Mouse (Mus musculus): Measurements from ENCODE around the gene Pepd.

Gene Pepd

GRCm38 (mm10) chr7:34930263-34930757 is 18.1 kb downstream of the Pepd start:
- in situ Hi-C loops (cut with MboI; ENCODE audit: unreplicated experiment in 2 of 2) = no loop called here

- in situ Hi-C loops (cut with MboI; ENCODE audit: unreplicated experiment in 2 of 2) = no loop called here
These were observed 20.5 kb downstream of the Pepd start for GRCm38 (mm10) chr7:34932631-34933030.

- in situ Hi-C loops (cut with MboI; ENCODE audit: unreplicated experiment in 2 of 2) = no loop called here
These were observed 21.0 kb downstream of the Pepd start for GRCm38 (mm10) chr7:34933142-34933541.

GRCm38 (mm10) chr7:34936347-34936746 is 24.2 kb downstream of the Pepd start:
- in situ Hi-C loops (cut with MboI; ENCODE audit: unreplicated experiment in 2 of 2) = no loop called here

GRCm38 (mm10) chr7:34938636-34939261 is 26.6 kb downstream of the Pepd start:
- in situ Hi-C loops (cut with MboI; ENCODE audit: unreplicated experiment in 2 of 2) = no loop called here

- in situ Hi-C loops (cut with MboI; ENCODE audit: unreplicated experiment in 2 of 2) = no loop called here
These were observed 27.2 kb downstream of the Pepd start for GRCm38 (mm10) chr7:34939262-34939951.

GRCm38 (mm10) chr7:34939952-34940312 is 27.8 kb downstream of the Pepd start:
- in situ Hi-C loops (cut with MboI; ENCODE audit: unreplicated experiment in 2 of 2) = no loop called here

GRCm38 (mm10) chr7:34943581-34944123 is 31.5 kb downstream of the Pepd start:
- in situ Hi-C loops (cut with MboI; ENCODE audit: unreplicated experiment in 2 of 2) = no loop called here

- in situ Hi-C loops (cut with MboI; ENCODE audit: unreplicated experiment in 2 of 2) = no loop called here
These were observed 34.2 kb downstream of the Pepd start for GRCm38 (mm10) chr7:34946269-34946925.

GRCm38 (mm10) chr7:34954548-34954947 is 42.4 kb downstream of the Pepd start:
- in situ Hi-C loops (cut with MboI; ENCODE audit: unreplicated experiment in 2 of 2) = no loop called here

GRCm38 (mm10) chr7:34955295-34955694 is 43.1 kb downstream of the Pepd start:
- in situ Hi-C loops (cut with MboI; ENCODE audit: unreplicated experiment in 2 of 2) = no loop called here

- in situ Hi-C loops (cut with MboI; ENCODE audit: unreplicated experiment in 2 of 2) = no loop called here
These were observed 45.0 kb downstream of the Pepd start for GRCm38 (mm10) chr7:34957138-34957537.

- in situ Hi-C loops (cut with MboI; ENCODE audit: unreplicated experiment in 2 of 2) = no loop called here
These were observed 51.9 kb downstream of the Pepd start for GRCm38 (mm10) chr7:34963889-34964645.

GRCm38 (mm10) chr7:34967362-34967761 is 55.2 kb downstream of the Pepd start:
- in situ Hi-C loops (cut with MboI; ENCODE audit: unreplicated experiment in 2 of 2) = no loop called here

GRCm38 (mm10) chr7:34968749-34969433 is 56.7 kb downstream of the Pepd start:
- in situ Hi-C loops (cut with MboI; ENCODE audit: unreplicated experiment in 2 of 2) = no loop called here

GRCm38 (mm10) chr7:34971826-34972225 is 59.6 kb downstream of the Pepd start:
- in situ Hi-C loops (cut with MboI; ENCODE audit: unreplicated experiment in 2 of 2) = no loop called here

GRCm38 (mm10) chr7:34972990-34973440 is 60.8 kb downstream of the Pepd start:
- in situ Hi-C loops (cut with MboI; ENCODE audit: unreplicated experiment in 2 of 2) = no loop called here

- in situ Hi-C loops (cut with MboI; ENCODE audit: unreplicated experiment in 2 of 2) = no loop called here
These were observed 61.7 kb downstream of the Pepd start for GRCm38 (mm10) chr7:34973877-34974276.

GRCm38 (mm10) chr7:34975913-34976312 is 63.7 kb downstream of the Pepd start:
- in situ Hi-C loops (cut with MboI; ENCODE audit: unreplicated experiment in 2 of 2) = no loop called here

GRCm38 (mm10) chr7:34977403-34977802 is 65.2 kb downstream of the Pepd start:
- in situ Hi-C loops (cut with MboI; ENCODE audit: unreplicated experiment in 2 of 2) = no loop called here

Data from v-Abl transformed pro-B cells (cell line).